Mouse (Mus musculus): ENCODE data around the gene Cdhr3. TPM values are rescaled to one million over a fixed set of nuclear protein-coding genes. Genes with fewer than 3 reads are reported as not detected.

Gene Cdhr3
- polyA plus RNA-seq, 1 experiment from 2014 or later: not detected

DNA sequence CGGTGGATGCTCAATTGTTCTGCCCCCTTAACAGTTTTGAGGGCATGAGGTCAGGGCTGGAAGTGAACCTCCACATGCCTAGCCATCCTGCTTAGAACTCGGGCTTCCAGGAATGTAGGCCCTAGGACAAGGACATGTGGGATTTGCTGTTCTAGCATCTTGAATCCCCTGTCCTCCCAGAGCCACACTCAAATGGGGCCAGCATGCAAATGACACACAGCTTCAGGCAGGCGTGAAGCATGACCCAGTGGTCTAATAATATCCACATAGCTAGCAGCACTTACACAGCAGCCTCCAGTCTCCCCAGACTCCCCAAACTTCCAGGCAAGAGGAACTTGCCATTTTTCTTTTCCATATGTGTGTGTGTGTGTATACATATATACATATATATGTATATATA, 3.3 kb upstream of the Cdhr3 start:
- Histone ChIP-seq H3K27me3 (replicated peaks; ENCODE audit: control insufficient read depth, insufficient read depth, low read length) (no peaks in the 10 kb centered on the region), H3K4me1 (replicated peaks; ENCODE audit: control insufficient read depth, insufficient read depth, low read length) (no peaks in the 10 kb centered on the region), H3K9me3 (ENCODE audit: control insufficient read depth, low read length) (no peaks in the 10 kb centered on the region), H3K4me2 (no peak overlapping the region), H3K36me3 (ENCODE audit: control insufficient read depth, insufficient read depth, low read length) (no peaks in the 10 kb centered on the region), H3K9ac (ENCODE audit: low read depth, low read length) (no peak overlapping the region), H3K27ac (ENCODE audit: low read depth, low read length) (no peak overlapping the region), H3K4me3 (ENCODE audit: low read depth, low read length) (no peak overlapping the region)
- ATAC-seq (replicated peaks; ENCODE audit: low FRiP score): no peak
- no peak for DNase-seq (ENCODE audit: low spot score)
- 71% methylated on average over 3 of the region's 3 CpGs for WGBS

DNA sequence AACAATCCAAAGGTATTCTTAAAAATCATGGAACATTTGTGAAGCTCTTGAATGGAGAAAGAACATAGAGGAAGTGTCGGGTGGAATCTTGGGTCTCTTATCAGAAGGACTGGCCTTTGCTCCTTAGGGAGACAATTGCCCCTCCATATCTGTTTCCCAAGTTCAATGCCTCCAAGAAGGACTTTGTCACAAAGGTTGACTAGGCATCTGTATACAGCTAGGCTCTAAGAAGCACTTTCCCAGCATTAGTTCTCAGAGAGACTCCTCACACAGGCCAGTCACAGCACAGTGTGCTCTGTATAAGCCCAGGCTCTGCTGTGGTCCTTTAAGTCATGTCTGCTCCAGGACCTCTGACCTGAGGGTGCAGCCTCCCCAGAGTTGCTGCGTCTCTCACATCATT, 479 bp downstream of the Cdhr3 start:
- no peaks in the 10 kb centered on the region for H3K36me3 ChIP-seq (ENCODE audit: control insufficient read depth, insufficient read depth, low read length)
- H3K4me1 ChIP-seq (replicated peaks; ENCODE audit: control insufficient read depth, insufficient read depth, low read length): no peaks in the 10 kb centered on the region
- H3K27ac ChIP-seq (ENCODE audit: low read depth, low read length): no peak overlapping the region
- WGBS: 58% methylated on average over 2 of the region's 2 CpGs
- no peak for ATAC-seq (replicated peaks; ENCODE audit: low FRiP score)
- H3K27me3 ChIP-seq (replicated peaks; ENCODE audit: control insufficient read depth, insufficient read depth, low read length): no peaks in the 10 kb centered on the region
- no peak overlapping the region for H3K4me2 ChIP-seq
- no peak for DNase-seq (ENCODE audit: low spot score)
- no peak overlapping the region for H3K9ac ChIP-seq (ENCODE audit: low read depth, low read length)
- no peak overlapping the region for H3K4me3 ChIP-seq (ENCODE audit: low read depth, low read length)
- no peaks in the 10 kb centered on the region for H3K9me3 ChIP-seq (ENCODE audit: control insufficient read depth, low read length)

DNA sequence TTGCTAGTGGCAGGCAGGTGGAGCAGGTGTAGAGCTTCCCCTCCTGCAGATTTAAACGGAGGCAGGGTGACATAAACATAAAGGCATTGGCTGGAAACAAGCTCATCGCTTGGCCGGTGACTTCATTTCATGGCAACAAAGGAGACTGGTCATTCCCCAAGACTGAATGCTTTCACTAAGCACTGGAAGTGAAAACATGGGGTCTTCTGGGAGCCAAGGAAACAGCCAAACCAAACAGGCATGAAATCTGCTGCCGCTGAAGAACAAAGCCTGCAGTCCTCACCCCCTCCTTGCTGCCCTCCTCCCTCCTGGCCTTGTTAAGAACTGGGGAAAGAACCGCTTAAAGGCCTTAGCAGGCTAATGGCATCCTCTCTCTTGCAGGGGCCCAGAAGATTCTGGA, 6.5 kb downstream of the Cdhr3 start:
- Histone ChIP-seq H3K4me1 (replicated peaks; ENCODE audit: control insufficient read depth, insufficient read depth, low read length) (no peaks in the 10 kb centered on the region), H3K36me3 (ENCODE audit: control insufficient read depth, insufficient read depth, low read length) (no peaks in the 10 kb centered on the region), H3K27me3 (replicated peaks; ENCODE audit: control insufficient read depth, insufficient read depth, low read length) (peaks cover 4% of the 10 kb centered on the region; the same call in 1 of the 2 replicates), H3K9ac (ENCODE audit: low read depth, low read length) (no peak overlapping the region), H3K4me3 (ENCODE audit: low read depth, low read length) (no peak overlapping the region), H3K9me3 (ENCODE audit: control insufficient read depth, low read length) (no peaks in the 10 kb centered on the region), H3K27ac (ENCODE audit: low read depth, low read length) (no peak overlapping the region), H3K4me2 (no peak overlapping the region)
- DNase-seq (ENCODE audit: low spot score) (no peak), ATAC-seq (replicated peaks; ENCODE audit: low FRiP score) (no peak)
- WGBS: 75% methylated on average over 5 of the region's 5 CpGs

DNA sequence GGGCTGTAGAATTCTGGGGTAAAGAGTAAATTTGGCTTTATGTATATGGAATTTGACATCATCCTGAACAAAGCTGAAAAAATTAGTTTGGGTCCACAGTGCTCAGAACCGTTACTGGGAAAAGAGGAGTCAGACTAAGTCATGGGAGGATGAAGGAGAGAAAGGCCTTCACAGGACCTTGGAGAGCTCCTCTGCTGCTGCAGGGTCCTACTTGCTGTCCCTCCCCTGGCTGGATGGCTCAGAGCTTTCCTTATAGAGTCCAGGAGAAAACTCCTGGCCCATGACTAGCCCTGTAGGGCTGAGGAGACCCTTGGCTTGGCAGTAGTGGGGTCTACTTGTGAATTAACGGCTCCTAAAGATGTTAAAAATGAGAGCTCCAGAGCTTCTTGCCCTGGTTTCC, 8.0 kb downstream of the Cdhr3 start:
- Histone ChIP-seq H3K36me3 (ENCODE audit: control insufficient read depth, insufficient read depth, low read length) (no peaks in the 10 kb centered on the region), H3K4me1 (replicated peaks; ENCODE audit: control insufficient read depth, insufficient read depth, low read length) (no peaks in the 10 kb centered on the region), H3K9ac (ENCODE audit: low read depth, low read length) (no peak overlapping the region), H3K4me2 (no peak overlapping the region), H3K4me3 (ENCODE audit: low read depth, low read length) (no peak overlapping the region), H3K27me3 (replicated peaks; ENCODE audit: control insufficient read depth, insufficient read depth, low read length) (peaks cover 4% of the 10 kb centered on the region; the same call in 1 of the 2 replicates), H3K27ac (ENCODE audit: low read depth, low read length) (no peak overlapping the region), H3K9me3 (ENCODE audit: control insufficient read depth, low read length) (no peaks in the 10 kb centered on the region)
- no peak for ATAC-seq (replicated peaks; ENCODE audit: low FRiP score)
- no peak for DNase-seq (ENCODE audit: low spot score)
- 29% methylated on average over 2 of the region's 2 CpGs for WGBS

DNA sequence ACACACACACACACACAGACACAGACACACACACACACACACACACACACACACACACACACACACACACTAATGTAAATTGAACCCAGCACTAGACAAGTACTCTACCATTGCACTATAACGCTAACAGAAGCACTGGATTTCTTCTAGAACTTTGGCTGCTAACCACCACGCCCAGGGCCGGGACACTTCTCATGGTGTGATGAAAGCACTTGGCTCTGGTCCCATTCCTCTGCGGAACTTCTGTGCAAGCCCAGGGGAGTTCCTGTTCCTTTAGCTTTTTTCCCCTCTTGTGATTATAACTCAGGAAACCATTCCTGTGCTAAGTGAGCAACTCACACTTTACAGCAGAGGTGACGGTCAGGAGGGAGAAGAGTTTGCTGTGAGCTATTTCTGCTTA, 9.3 kb downstream of the Cdhr3 start:
- no peaks in the 10 kb centered on the region for H3K9me3 ChIP-seq (ENCODE audit: control insufficient read depth, low read length)
- ATAC-seq (replicated peaks; ENCODE audit: low FRiP score) (no peak), DNase-seq (ENCODE audit: low spot score) (no peak)
- no peak overlapping the region for H3K27ac ChIP-seq (ENCODE audit: low read depth, low read length)
- no peaks in the 10 kb centered on the region for H3K4me1 ChIP-seq (replicated peaks; ENCODE audit: control insufficient read depth, insufficient read depth, low read length)
- H3K27me3 ChIP-seq (replicated peaks; ENCODE audit: control insufficient read depth, insufficient read depth, low read length): peaks cover 4% of the 10 kb centered on the region; the same call in 1 of the 2 replicates
- H3K4me3 ChIP-seq (ENCODE audit: low read depth, low read length): no peak overlapping the region
- 69% methylated on average over 5 of the region's 5 CpGs for WGBS
- H3K9ac ChIP-seq (ENCODE audit: low read depth, low read length): no peak overlapping the region
- no peak overlapping the region for H3K4me2 ChIP-seq
- H3K36me3 ChIP-seq (ENCODE audit: control insufficient read depth, insufficient read depth, low read length): no peaks in the 10 kb centered on the region

DNA sequence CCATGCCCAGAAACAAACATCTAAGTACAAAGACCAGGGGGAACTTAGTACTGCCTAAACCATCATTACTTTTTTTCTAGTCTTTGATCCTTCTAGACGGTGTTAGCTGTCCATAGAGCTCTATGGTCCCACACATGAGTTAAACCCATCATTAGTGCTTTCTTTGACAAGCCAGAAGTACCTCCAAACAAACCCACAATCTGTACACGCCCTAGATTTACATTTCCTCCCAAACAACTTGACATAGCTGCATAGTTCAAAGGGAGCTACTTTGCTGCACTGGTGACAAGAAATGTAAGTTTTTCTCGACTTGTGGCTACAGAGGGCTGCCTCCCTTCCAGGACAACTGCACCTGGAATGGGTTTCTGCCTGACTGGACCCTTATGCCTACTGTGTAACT, 16.4 kb downstream of the Cdhr3 start:
- ATAC-seq (replicated peaks; ENCODE audit: low FRiP score): no peak
- WGBS: 48% methylated on average over 3 of the region's 3 CpGs
- Histone ChIP-seq H3K27me3 (replicated peaks; ENCODE audit: control insufficient read depth, insufficient read depth, low read length) (no peaks in the 10 kb centered on the region), H3K4me3 (ENCODE audit: low read depth, low read length) (no peak overlapping the region), H3K9ac (ENCODE audit: low read depth, low read length) (no peak overlapping the region), H3K27ac (ENCODE audit: low read depth, low read length) (no peak overlapping the region), H3K4me1 (replicated peaks; ENCODE audit: control insufficient read depth, insufficient read depth, low read length) (no peaks in the 10 kb centered on the region), H3K36me3 (ENCODE audit: control insufficient read depth, insufficient read depth, low read length) (no peaks in the 10 kb centered on the region), H3K9me3 (ENCODE audit: control insufficient read depth, low read length) (no peaks in the 10 kb centered on the region), H3K4me2 (no peak overlapping the region)
- no peak for DNase-seq (ENCODE audit: low spot score)

DNA sequence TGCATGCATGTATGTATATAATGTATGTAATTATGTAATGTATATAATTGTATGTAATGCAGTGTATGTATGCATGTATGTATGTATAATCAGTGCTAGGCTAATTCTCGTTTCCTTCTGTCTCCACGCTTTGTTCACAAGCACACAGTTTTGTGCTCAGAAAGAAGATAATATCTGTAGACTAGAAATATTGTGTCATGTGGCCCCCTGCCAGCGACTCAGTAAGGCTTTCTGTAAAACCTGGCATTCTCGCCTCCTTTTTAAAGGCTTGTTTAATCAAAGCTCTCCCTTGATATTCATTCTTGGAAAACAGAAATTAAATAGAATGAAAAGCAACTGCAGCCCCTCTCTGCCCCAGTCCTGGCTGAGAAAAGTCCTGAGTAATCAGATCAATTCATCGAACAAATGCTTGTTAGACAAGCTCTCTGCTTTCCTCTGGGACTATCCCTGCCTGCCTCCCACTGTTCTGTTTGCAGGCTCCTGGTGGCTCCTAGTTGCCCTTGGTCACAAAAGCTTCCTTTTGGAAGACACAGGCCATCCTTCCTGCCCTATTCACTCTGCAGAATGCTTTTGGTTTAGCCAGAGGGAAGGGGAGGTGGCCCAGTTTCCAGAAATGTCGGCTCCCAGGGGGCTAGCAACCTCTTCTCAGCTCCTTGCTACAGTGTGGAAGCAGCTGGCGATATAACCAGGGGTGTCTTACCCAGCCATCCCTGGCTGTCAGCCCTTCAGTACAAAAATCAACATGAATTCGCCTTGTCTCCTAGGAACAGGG, 20.6 kb downstream of the Cdhr3 start:
- no peak overlapping the region for H3K4me2 ChIP-seq
- DNase-seq (ENCODE audit: low spot score) (no peak), ATAC-seq (replicated peaks; ENCODE audit: low FRiP score) (no peak)
- H3K9me3 ChIP-seq (ENCODE audit: control insufficient read depth, low read length): no peaks in the 10 kb centered on the region
- H3K9ac ChIP-seq (ENCODE audit: low read depth, low read length): no peak overlapping the region
- H3K27ac ChIP-seq (ENCODE audit: low read depth, low read length): no peak overlapping the region
- H3K4me3 ChIP-seq (ENCODE audit: low read depth, low read length): no peak overlapping the region
- no peaks in the 10 kb centered on the region for H3K36me3 ChIP-seq (ENCODE audit: control insufficient read depth, insufficient read depth, low read length)
- H3K27me3 ChIP-seq (replicated peaks; ENCODE audit: control insufficient read depth, insufficient read depth, low read length): no peaks in the 10 kb centered on the region
- 64% methylated on average over 8 of the region's 8 CpGs for WGBS
- H3K4me1 ChIP-seq (replicated peaks; ENCODE audit: control insufficient read depth, insufficient read depth, low read length): no peaks in the 10 kb centered on the region

DNA sequence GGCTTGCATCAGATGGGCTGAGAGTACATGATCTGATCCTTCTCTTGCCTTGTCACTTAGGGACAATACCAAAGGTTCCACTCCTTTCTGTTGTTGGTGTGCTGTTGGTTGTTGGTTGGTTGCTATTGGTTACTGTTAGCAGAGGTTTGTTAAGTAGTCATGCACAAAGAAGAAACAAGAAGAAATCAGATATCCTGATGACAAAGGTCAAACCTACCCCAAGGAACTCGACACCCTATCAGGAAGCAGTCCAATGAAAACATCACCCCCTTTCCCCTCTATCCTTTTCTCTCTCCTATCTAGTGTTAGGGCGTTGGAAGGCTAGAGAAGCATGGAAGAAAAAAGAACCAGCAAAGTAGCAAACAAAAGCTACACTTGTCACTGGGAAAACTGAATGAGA, 23.7 kb downstream of the Cdhr3 start:
- no peak overlapping the region for H3K4me3 ChIP-seq (ENCODE audit: low read depth, low read length)
- ATAC-seq (replicated peaks; ENCODE audit: low FRiP score): no peak
- 72% methylated on average over 2 of the region's 2 CpGs for WGBS

DNA sequence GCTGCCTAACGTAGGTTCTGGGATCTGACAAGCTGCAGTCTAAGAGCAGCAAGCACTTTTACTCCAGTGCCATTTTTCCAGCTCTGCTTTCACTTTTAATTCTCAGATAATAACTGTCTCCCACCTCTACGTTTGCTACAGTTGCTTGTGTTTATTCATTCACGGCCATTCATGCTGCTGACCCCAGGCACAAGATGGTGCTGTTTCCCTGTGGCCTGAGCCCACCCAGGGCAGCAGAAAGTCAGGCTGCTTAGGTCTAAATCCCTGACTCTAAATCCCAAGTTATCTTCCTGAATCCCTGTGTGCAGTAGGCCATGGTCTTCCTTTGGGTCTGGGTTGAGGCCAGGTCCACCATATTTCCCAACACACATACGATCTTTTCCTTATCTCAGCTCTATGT, 26.3 kb downstream of the Cdhr3 start:
- ATAC-seq (replicated peaks; ENCODE audit: low FRiP score) (no peak), DNase-seq (ENCODE audit: low spot score) (no peak)
- H3K4me3 ChIP-seq (ENCODE audit: low read depth, low read length): no peak overlapping the region
- H3K36me3 ChIP-seq (ENCODE audit: control insufficient read depth, insufficient read depth, low read length): no peaks in the 10 kb centered on the region
- no peak overlapping the region for H3K9ac ChIP-seq (ENCODE audit: low read depth, low read length)
- no peak overlapping the region for H3K4me2 ChIP-seq
- no peak overlapping the region for H3K27ac ChIP-seq (ENCODE audit: low read depth, low read length)
- WGBS: 63% methylated on average over 4 of the region's 4 CpGs
- no peaks in the 10 kb centered on the region for H3K9me3 ChIP-seq (ENCODE audit: control insufficient read depth, low read length)
- H3K27me3 ChIP-seq (replicated peaks; ENCODE audit: control insufficient read depth, insufficient read depth, low read length): no peaks in the 10 kb centered on the region
- no peaks in the 10 kb centered on the region for H3K4me1 ChIP-seq (replicated peaks; ENCODE audit: control insufficient read depth, insufficient read depth, low read length)

More for the DNA sequence above, 23.7 kb downstream of the Cdhr3 start:
- Histone ChIP-seq H3K9ac (ENCODE audit: low read depth, low read length) (no peak overlapping the region), H3K27ac (ENCODE audit: low read depth, low read length) (no peak overlapping the region), H3K4me1 (replicated peaks; ENCODE audit: control insufficient read depth, insufficient read depth, low read length) (no peaks in the 10 kb centered on the region), H3K4me2 (no peak overlapping the region), H3K36me3 (ENCODE audit: control insufficient read depth, insufficient read depth, low read length) (no peaks in the 10 kb centered on the region), H3K9me3 (ENCODE audit: control insufficient read depth, low read length) (no peaks in the 10 kb centered on the region), H3K27me3 (replicated peaks; ENCODE audit: control insufficient read depth, insufficient read depth, low read length) (no peaks in the 10 kb centered on the region)
- DNase-seq (ENCODE audit: low spot score): no peak

Data from liver, embryonic 11.5 days (tissue).